Mouse (Mus musculus) hindbrain, embryonic 16.5 days (tissue): ENCODE results near the gene Uso1. TPM values are rescaled to one million over a fixed set of nuclear protein-coding genes. Genes with fewer than 3 reads are reported as not detected.
"Not testable (repeated sequence)": the region's sequence is repeated elsewhere in the genome, so short reads cannot be mapped to it uniquely, and the experiment has no call there.

Experiments
- ATAC-seq: fragments of 200-750 bp; cut with Nextera tagmentation; 2 replicates; pipeline ENCODE4 v1.8.0; 2017; ENCODE audit warnings: moderate TSS enrichment, moderate library complexity
- H3K27ac ChIP-seq: fragments of 300-500 bp; sonication (generic); 2 replicates; pipeline ENCODE4 v1.5.1; 2014; ENCODE audit warnings: low read depth, mild to moderate bottlenecking, control low read depth, low read length, moderate library complexity
- H3K27me3 ChIP-seq: fragments of 300-500 bp; sonication (generic); replicated peaks from 2 replicates; pipeline ENCODE4 v1.6.1; 2014; ENCODE audit warnings: low read length; ENCODE audit not compliant: control insufficient read depth, insufficient read depth
- H3K36me3 ChIP-seq: fragments of 300-500 bp; sonication (generic); 2 replicates; pipeline ENCODE4 v1.6.1; 2014; ENCODE audit warnings: mild to moderate bottlenecking, low read length, moderate library complexity, mixed read lengths; ENCODE audit not compliant: control insufficient read depth, insufficient read depth
- H3K4me1 ChIP-seq: fragments of 300-500 bp; sonication (generic); 2 replicates; pipeline ENCODE4 v1.6.1; 2014; ENCODE audit warnings: low read depth, low read length; ENCODE audit not compliant: control insufficient read depth, insufficient read depth
- H3K4me2 ChIP-seq: fragments of 300-500 bp; sonication (generic); 2 replicates; pipeline ENCODE4 v1.6.1; 2014; ENCODE audit warnings: mild to moderate bottlenecking, low read length, control low read depth, moderate library complexity
- H3K4me3 ChIP-seq: fragments of 300-500 bp; sonication (generic); 2 replicates; pipeline ENCODE4 v1.5.1; 2014; ENCODE audit warnings: mild to moderate bottlenecking, low read length, control low read depth, moderate library complexity
- H3K9ac ChIP-seq: fragments of 300-500 bp; sonication (generic); 2 replicates; pipeline ENCODE4 v1.6.1; 2014; ENCODE audit warnings: low read depth, mild to moderate bottlenecking, control low read depth, low read length, moderate library complexity
- H3K9me3 ChIP-seq: fragments of 300-500 bp; sonication (generic); 2 replicates; pipeline ENCODE4 v1.6.1; 2014; ENCODE audit warnings: mild to moderate bottlenecking, low read length, moderate library complexity; ENCODE audit not compliant: control insufficient read depth
- WGBS: fragments of 180-500 bp; shearing (Covaris S2); extraction: QIAGEN DNeasy Blood & Tissue Kit; methylation state at CpG from one replicate; pipeline ENCODE4 v1.1.7; 2014; 5-methylcytosine and 5-hydroxymethylcytosine counted together
- polyA plus RNA-seq: library from polyadenylated mRNA; unstranded; fragments of >200 nt; fragmentation: Nextera tagmentation; extraction: Ambion mirVana; gene quantifications from 2 replicates; pipeline ENCODE4 v1.2.1, GENCODE M21; 2015

Gene Uso1
- polyA plus RNA-seq, 1 experiment from 2014 or later: 35.7 TPM

DNA sequence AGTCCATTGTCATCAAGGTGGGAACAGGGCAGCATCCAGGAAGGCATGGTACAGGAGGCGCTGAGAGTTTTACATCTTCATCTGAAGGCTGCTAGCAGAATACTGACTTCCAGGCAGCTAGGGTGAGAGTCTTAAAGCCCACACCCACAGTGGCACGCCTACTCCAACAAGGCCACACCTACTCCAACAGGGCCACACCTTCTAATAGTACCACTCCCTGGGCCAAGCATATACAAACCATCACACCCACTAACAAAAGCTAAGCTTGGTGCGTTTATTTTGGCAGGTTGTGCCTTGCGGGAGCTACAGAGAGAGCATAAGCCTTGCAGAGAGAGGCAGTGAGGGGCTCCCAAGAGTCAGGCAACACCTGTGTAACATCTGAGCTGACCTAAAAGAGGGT is 4.7 kb upstream of the Uso1 start:
- not testable (repeated sequence) for ATAC-seq, H3K27me3 ChIP-seq
- WGBS: 72% methylated on average over 4 of the region's 4 CpGs

DNA sequence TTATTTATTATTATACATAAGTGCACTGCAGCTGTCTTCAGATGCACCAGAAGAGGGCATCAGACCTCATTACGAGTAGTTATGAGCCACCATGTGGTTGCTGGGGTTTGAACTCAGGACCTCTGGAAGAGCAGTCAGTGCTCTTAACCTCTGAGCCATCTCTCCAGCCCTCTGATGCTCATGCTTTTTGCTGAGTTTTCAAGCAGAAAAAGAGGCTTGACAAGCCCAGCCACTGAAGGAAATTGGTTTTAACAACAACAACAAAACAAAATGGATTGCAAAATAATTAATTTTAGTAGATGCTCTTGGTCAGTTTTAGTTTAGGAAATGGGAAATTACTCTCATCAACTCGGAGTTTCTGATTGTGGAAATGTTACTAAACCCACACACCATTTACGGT is 2.8 kb upstream of the Uso1 start:
- Histone ChIP-seq H3K4me3 (no peak overlapping the region), H3K27ac (no peak overlapping the region), H3K4me1 (peaks cover 21% of the 10 kb centered on the region), H3K27me3 (no peaks in the 10 kb centered on the region), H3K4me2 (no peak overlapping the region), H3K9ac (no peak overlapping the region), H3K9me3 (no peaks in the 10 kb centered on the region), H3K36me3 (no peaks in the 10 kb centered on the region; the same call in 1 of the 2 replicates)
- WGBS: 90% methylated on average over 3 of the region's 3 CpGs
- no peak for ATAC-seq

More for the DNA sequence above, 4.7 kb upstream of the Uso1 start:
- not testable (repeated sequence) for H3K27ac ChIP-seq, H3K4me2 ChIP-seq, H3K9me3 ChIP-seq, H3K36me3 ChIP-seq, H3K4me1 ChIP-seq, H3K4me3 ChIP-seq, H3K9ac ChIP-seq

- peaks cover 21% of the 10 kb centered on the region for H3K4me1 ChIP-seq
- H3K36me3 ChIP-seq: no peaks in the 10 kb centered on the region; the same call in 1 of the 2 replicates
- ATAC-seq: no peak
- peak overlapping the region; percentile 64 for H3K4me2 ChIP-seq
- no peak overlapping the region for H3K27ac ChIP-seq
- no peaks in the 10 kb centered on the region for H3K9me3 ChIP-seq
- H3K27me3 ChIP-seq: no peaks in the 10 kb centered on the region
- peak overlapping the region; percentile 91 for H3K9ac ChIP-seq
- WGBS: 65% methylated on average over 9 of the region's 9 CpGs
- H3K4me3 ChIP-seq: peak overlapping the region; percentile 92
Measured at GRCm38 (mm10) chr5:92136536-92137238, 1.1 kb upstream of the Uso1 start.

- H3K4me1 ChIP-seq: peaks cover 21% of the 10 kb centered on the region
- peak overlapping the region; percentile 79 for H3K4me2 ChIP-seq
- H3K4me3 ChIP-seq: peak overlapping the region; percentile 92
- no peaks in the 10 kb centered on the region; the same call in 1 of the 2 replicates for H3K36me3 ChIP-seq
- H3K27me3 ChIP-seq: no peaks in the 10 kb centered on the region
- peak; percentile 79 for ATAC-seq
- H3K27ac ChIP-seq: peak overlapping the region; percentile 90
- H3K9ac ChIP-seq: peak overlapping the region; percentile 91
- no peaks in the 10 kb centered on the region for H3K9me3 ChIP-seq
- WGBS: under 1% methylated on average over 31 of the region's 43 CpGs
Measured at GRCm38 (mm10) chr5:92138093-92138621, 419 bp downstream of the Uso1 start.

DNA sequence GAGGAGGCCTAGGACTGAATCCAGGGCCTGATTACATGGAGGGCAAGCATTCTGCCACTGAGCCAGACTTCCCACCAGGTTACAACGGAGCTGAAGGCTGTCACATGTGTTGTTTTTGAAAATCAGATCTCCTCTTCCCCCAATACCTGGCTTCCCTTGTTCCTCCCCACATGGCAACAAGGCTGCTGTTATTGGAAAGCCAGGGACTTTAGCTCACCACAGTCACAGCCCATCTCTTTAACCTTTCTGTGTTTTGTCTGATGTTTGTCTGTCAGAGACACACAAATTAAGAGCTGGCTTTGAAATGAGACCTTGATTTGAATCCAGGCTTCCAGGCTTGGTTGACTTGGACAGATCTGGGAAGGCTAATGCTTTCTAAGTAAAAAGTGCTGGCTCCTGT is 1.5 kb downstream of the Uso1 start:
- Histone ChIP-seq H3K4me3 (peak overlapping the region; percentile 92), H3K9ac (peak overlapping the region; percentile 35; the same call in 1 of the 2 replicates)

GRCm38 (mm10) chr5:92141696-92142095 is 4.0 kb downstream of the Uso1 start:
- Histone ChIP-seq H3K27me3 (no peaks in the 10 kb centered on the region), H3K27ac (no peak overlapping the region), H3K4me1 (peaks cover 15% of the 10 kb centered on the region), H3K4me2 (no peak overlapping the region), H3K9ac (no peak overlapping the region), H3K4me3 (no peak overlapping the region), H3K36me3 (no peaks in the 10 kb centered on the region), H3K9me3 (no peaks in the 10 kb centered on the region)
- no peak for ATAC-seq
- 80% methylated on average over 5 of the region's 5 CpGs for WGBS

More for the DNA sequence above, 1.5 kb downstream of the Uso1 start:
- H3K4me1 ChIP-seq: peaks cover 21% of the 10 kb centered on the region
- no peaks in the 10 kb centered on the region for H3K27me3 ChIP-seq
- H3K9me3 ChIP-seq: no peaks in the 10 kb centered on the region
- WGBS: 31% methylated on average over 1 of the region's 1 CpGs
- ATAC-seq: no peak
- H3K27ac ChIP-seq: no peak overlapping the region
- peak overlapping the region; percentile 79 for H3K4me2 ChIP-seq
- H3K36me3 ChIP-seq: no peaks in the 10 kb centered on the region

GRCm38 (mm10) chr5:92142481-92142880 is 4.7 kb downstream of the Uso1 start:
- Histone ChIP-seq H3K4me2 (no peak overlapping the region), H3K27ac (no peak overlapping the region), H3K9ac (no peak overlapping the region), H3K9me3 (no peaks in the 10 kb centered on the region), H3K36me3 (no peaks in the 10 kb centered on the region), H3K27me3 (no peaks in the 10 kb centered on the region), H3K4me1 (peaks cover 13% of the 10 kb centered on the region), H3K4me3 (no peak overlapping the region)
- 89% methylated on average over 3 of the region's 3 CpGs for WGBS
- ATAC-seq: no peak

DNA sequence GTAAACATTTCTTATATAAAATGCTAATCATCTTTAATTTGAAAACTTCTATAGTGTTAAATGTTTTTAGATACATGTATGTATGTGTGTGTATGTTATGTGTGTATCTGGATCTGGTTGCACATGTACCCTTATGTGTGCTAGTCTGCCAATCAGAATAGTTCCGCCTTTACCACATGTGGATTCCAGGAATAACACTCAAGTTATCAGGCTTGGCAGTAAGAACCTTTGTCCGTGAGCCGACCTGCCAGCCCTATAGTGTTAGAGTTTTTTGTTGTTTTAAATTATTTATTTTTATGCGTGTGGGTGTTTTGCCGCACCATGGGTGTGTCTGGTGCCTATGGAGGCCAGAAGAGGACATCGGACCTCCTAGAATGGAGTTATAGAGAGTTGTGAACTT is 5.9 kb downstream of the Uso1 start:
- H3K36me3 ChIP-seq: no peaks in the 10 kb centered on the region
- no peaks in the 10 kb centered on the region for H3K27me3 ChIP-seq
- H3K27ac ChIP-seq: no peak overlapping the region
- whole genome bisulfite sequencing: 96% methylated on average over 6 of the region's 6 CpGs
- H3K4me2 ChIP-seq: no peak overlapping the region
- H3K9ac ChIP-seq: no peak overlapping the region
- no peak for ATAC-seq
- H3K9me3 ChIP-seq: no peaks in the 10 kb centered on the region
- H3K4me1 ChIP-seq: peaks cover 13% of the 10 kb centered on the region
- H3K4me3 ChIP-seq: no peak overlapping the region

DNA sequence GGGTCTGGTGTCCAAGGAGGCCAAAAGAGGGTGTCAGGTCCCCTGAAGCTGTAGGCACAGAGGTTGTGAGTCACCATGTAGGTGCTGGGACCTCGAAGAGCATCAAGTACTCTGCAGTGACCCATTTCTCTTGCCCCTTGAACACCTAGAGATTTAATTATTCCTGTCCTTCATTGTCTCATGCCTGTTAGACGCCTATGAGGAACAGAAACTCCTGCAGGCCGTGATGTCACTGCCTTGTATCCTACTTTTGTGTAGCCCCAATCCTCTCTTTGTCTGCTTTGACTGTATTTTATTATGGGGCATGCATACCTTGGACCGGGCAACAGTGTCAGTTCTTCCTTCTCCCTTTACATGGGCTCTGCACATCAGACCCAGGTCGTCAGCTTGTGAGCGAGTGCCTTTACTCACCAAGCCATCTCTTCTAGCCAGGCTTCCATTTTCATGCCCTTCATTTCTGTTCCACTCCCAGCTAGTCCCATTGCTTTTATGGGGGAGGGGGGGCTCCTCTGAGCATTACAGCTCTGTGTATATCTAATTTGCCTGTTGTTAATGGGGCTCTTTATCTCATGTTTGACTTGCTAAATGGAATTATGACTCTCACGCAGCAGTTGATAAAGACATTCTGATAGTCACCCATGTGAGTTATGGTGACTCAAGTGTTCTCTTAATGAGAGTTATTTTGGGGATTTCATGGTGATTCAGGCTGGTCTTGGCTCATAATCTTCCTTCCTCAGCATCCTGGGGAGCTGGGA is 7.4 kb downstream of the Uso1 start:
- Histone ChIP-seq H3K9me3 (no peaks in the 10 kb centered on the region), H3K27ac (no peak overlapping the region), H3K4me1 (no peaks in the 10 kb centered on the region), H3K9ac (no peak overlapping the region), H3K36me3 (no peaks in the 10 kb centered on the region), H3K4me3 (no peak overlapping the region), H3K4me2 (no peak overlapping the region), H3K27me3 (no peaks in the 10 kb centered on the region)
- ATAC-seq: no peak
- WGBS: 91% methylated on average over 7 of the region's 7 CpGs
